Mouse (Mus musculus) hindbrain, embryonic 16.5 days (tissue): ENCODE measurements around the gene Apc2. TPM values are rescaled to one million over a fixed set of nuclear protein-coding genes. Genes with fewer than 3 reads are reported as not detected.

Source experiments
- ATAC-seq: fragments of 200-750 bp; cut with Nextera tagmentation; 2 replicates; pipeline ENCODE4 v1.8.0; 2017; ENCODE audit warnings: moderate TSS enrichment, moderate library complexity
- H3K27ac ChIP-seq: fragments of 300-500 bp; sonication (generic); 2 replicates; pipeline ENCODE4 v1.5.1; 2014; ENCODE audit warnings: low read depth, mild to moderate bottlenecking, control low read depth, low read length, moderate library complexity
- H3K27me3 ChIP-seq: fragments of 300-500 bp; sonication (generic); replicated peaks from 2 replicates; pipeline ENCODE4 v1.6.1; 2014; ENCODE audit warnings: low read length; ENCODE audit not compliant: control insufficient read depth, insufficient read depth
- H3K36me3 ChIP-seq: fragments of 300-500 bp; sonication (generic); 2 replicates; pipeline ENCODE4 v1.6.1; 2014; ENCODE audit warnings: mild to moderate bottlenecking, low read length, moderate library complexity, mixed read lengths; ENCODE audit not compliant: control insufficient read depth, insufficient read depth
- H3K4me1 ChIP-seq: fragments of 300-500 bp; sonication (generic); 2 replicates; pipeline ENCODE4 v1.6.1; 2014; ENCODE audit warnings: low read depth, low read length; ENCODE audit not compliant: control insufficient read depth, insufficient read depth
- H3K4me2 ChIP-seq: fragments of 300-500 bp; sonication (generic); 2 replicates; pipeline ENCODE4 v1.6.1; 2014; ENCODE audit warnings: mild to moderate bottlenecking, low read length, control low read depth, moderate library complexity
- H3K4me3 ChIP-seq: fragments of 300-500 bp; sonication (generic); 2 replicates; pipeline ENCODE4 v1.5.1; 2014; ENCODE audit warnings: mild to moderate bottlenecking, low read length, control low read depth, moderate library complexity
- H3K9ac ChIP-seq: fragments of 300-500 bp; sonication (generic); 2 replicates; pipeline ENCODE4 v1.6.1; 2014; ENCODE audit warnings: low read depth, mild to moderate bottlenecking, control low read depth, low read length, moderate library complexity
- H3K9me3 ChIP-seq: fragments of 300-500 bp; sonication (generic); 2 replicates; pipeline ENCODE4 v1.6.1; 2014; ENCODE audit warnings: mild to moderate bottlenecking, low read length, moderate library complexity; ENCODE audit not compliant: control insufficient read depth
- WGBS: fragments of 180-500 bp; shearing (Covaris S2); extraction: QIAGEN DNeasy Blood & Tissue Kit; methylation state at CpG from one replicate; pipeline ENCODE4 v1.1.7; 2014; 5-methylcytosine and 5-hydroxymethylcytosine counted together
- polyA plus RNA-seq: library from polyadenylated mRNA; unstranded; fragments of >200 nt; fragmentation: Nextera tagmentation; extraction: Ambion mirVana; gene quantifications from 2 replicates; pipeline ENCODE4 v1.2.1, GENCODE M21; 2015

Apc2 gene
- polyA plus RNA-seq, 1 experiment from 2014 or later: 139 TPM

GRCm38 (mm10) chr10:80261585-80261968 lies 34.2 kb upstream of the Apc2 start:
- ATAC-seq: peak; percentile 49
- Histone ChIP-seq H3K4me1 (peaks cover 30% of the 10 kb centered on the region), H3K9ac (peak overlapping the region; percentile 76), H3K9me3 (no peaks in the 10 kb centered on the region), H3K27ac (peak overlapping the region; percentile 85), H3K27me3 (no peaks in the 10 kb centered on the region), H3K4me3 (peak overlapping the region; percentile 47), H3K36me3 (peaks cover 12% of the 10 kb centered on the region), H3K4me2 (peak overlapping the region; percentile 91)
- WGBS: under 1% methylated on average over 14 of the region's 14 CpGs

DNA sequence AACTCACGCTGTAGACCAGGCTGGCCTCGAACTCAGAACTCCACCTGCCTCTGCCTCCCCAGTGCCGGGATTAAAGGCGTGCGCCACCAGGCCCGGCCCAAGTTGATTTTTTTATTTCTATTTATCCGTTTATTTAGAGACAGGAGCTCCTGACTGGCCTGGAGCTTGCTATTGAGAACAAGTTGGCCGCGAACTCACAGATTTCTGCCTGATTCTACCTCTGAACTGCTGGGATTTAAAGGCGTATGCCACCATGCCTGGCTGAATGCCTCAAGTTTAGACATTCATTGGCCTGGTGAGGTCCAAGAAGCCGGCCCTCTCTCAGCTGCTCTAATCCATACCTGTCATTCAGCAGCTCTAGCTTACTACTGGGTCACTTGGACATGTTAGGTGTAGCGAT lies 33.6 kb upstream of the Apc2 start:
- ATAC-seq: no peak
- 73% methylated on average over 12 of the region's 12 CpGs for WGBS
- Histone ChIP-seq H3K27me3 (no peaks in the 10 kb centered on the region), H3K4me3 (peak overlapping the region; percentile 47), H3K9me3 (no peaks in the 10 kb centered on the region), H3K27ac (0 out of 2 replicates have a peak overlapping the region, but pooled peaks have one; percentile 85), H3K9ac (no peak overlapping the region), H3K4me1 (peaks cover 36% of the 10 kb centered on the region), H3K4me2 (peak overlapping the region; percentile 91), H3K36me3 (peaks cover 9% of the 10 kb centered on the region)

GRCm38 (mm10) chr10:80262776-80263365 lies 32.9 kb upstream of the Apc2 start:
- Histone ChIP-seq H3K4me3 (no peak overlapping the region), H3K9ac (no peak overlapping the region), H3K36me3 (peaks cover 6% of the 10 kb centered on the region), H3K9me3 (no peaks in the 10 kb centered on the region), H3K4me2 (no peak overlapping the region), H3K27me3 (no peaks in the 10 kb centered on the region), H3K4me1 (peaks cover 43% of the 10 kb centered on the region), H3K27ac (no peak overlapping the region)
- WGBS: 93% methylated on average over 10 of the region's 10 CpGs
- ATAC-seq: no peak

- Histone ChIP-seq H3K4me1 (peaks cover 48% of the 10 kb centered on the region), H3K36me3 (no peaks in the 10 kb centered on the region), H3K27me3 (no peaks in the 10 kb centered on the region), H3K9me3 (no peaks in the 10 kb centered on the region), H3K4me3 (peak overlapping the region; percentile 89), H3K4me2 (peak overlapping the region; percentile 78), H3K27ac (peak overlapping the region; percentile 83), H3K9ac (peak overlapping the region; percentile 95)
- 2% methylated on average over 63 of the region's 81 CpGs for WGBS
- peak; percentile 76 for ATAC-seq
Observed at GRCm38 (mm10) chr10:80264341-80265148, 31.2 kb upstream of the Apc2 start.

- Histone ChIP-seq H3K9me3 (no peaks in the 10 kb centered on the region), H3K9ac (peak overlapping the region; percentile 95), H3K4me1 (peaks cover 46% of the 10 kb centered on the region), H3K4me3 (peak overlapping the region; percentile 89), H3K27me3 (no peaks in the 10 kb centered on the region), H3K36me3 (no peaks in the 10 kb centered on the region), H3K4me2 (peak overlapping the region; percentile 78), H3K27ac (peak overlapping the region; percentile 83)
- WGBS: under 1% methylated on average over 18 of the region's 18 CpGs
- no peak for ATAC-seq
Observed at GRCm38 (mm10) chr10:80265149-80265486, 30.7 kb upstream of the Apc2 start.

DNA sequence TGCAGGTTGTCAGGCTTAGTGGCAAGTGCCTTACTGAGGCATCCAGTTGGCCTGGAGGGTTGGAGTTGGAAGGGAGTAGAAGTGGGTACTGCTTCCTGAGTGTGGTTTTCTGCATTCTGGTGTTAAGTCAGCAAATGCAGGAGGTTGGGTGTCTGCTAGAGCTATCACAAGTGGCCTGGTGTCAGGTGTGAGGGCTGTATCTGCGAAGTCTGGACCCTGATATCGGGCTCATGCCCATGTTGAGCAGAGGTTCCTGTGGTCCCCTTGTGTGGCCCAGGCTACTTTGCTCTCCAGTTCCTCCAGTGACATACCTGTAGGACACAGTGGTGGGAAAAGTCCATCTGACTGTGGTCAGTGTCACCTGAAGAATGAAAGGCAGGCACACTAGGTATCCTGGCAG lies 25.7 kb upstream of the Apc2 start:
- Histone ChIP-seq H3K4me2 (no peak overlapping the region), H3K4me1 (peaks cover 55% of the 10 kb centered on the region), H3K9ac (peak overlapping the region; percentile 47), H3K27ac (no peak overlapping the region), H3K4me3 (no peak overlapping the region), H3K9me3 (no peaks in the 10 kb centered on the region), H3K36me3 (peaks cover 3% of the 10 kb centered on the region; the same call in 1 of the 2 replicates), H3K27me3 (no peaks in the 10 kb centered on the region)
- no peak for ATAC-seq
- whole genome bisulfite sequencing: 96% methylated on average over 2 of the region's 2 CpGs

DNA sequence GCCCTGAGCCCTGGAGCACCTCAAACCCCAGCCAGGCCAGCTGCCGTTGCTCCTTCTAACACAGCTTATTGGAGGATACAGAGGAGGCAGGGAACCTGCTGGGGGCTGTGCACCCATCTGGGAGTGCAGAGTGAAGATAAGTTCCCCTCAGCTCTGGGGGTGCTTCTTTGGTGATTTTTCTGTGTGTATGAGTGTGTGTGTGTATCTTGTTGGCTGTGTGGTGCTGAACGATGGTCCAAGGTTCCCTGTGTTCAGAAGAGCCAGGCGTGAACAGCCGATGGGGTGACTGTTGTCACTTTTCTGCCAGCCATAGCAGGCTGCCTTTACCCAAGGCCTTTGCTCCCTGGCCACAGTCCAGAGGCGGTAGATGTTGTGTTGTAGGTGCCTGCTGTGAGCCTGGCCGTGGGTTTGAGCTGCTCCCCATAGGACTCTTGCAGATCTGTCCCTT lies 25.0 kb upstream of the Apc2 start:
- H3K4me3 ChIP-seq: no peak overlapping the region
- 66% methylated on average over 6 of the region's 6 CpGs for WGBS
- no peak for ATAC-seq
- H3K27ac ChIP-seq: peak overlapping the region; percentile 12; the same call in 1 of the 2 replicates
- no peaks in the 10 kb centered on the region for H3K27me3 ChIP-seq
- peaks cover 52% of the 10 kb centered on the region for H3K4me1 ChIP-seq
- peaks cover 3% of the 10 kb centered on the region; the same call in 1 of the 2 replicates for H3K36me3 ChIP-seq
- no peaks in the 10 kb centered on the region for H3K9me3 ChIP-seq
- peak overlapping the region; percentile 47 for H3K9ac ChIP-seq
- H3K4me2 ChIP-seq: no peak overlapping the region

DNA sequence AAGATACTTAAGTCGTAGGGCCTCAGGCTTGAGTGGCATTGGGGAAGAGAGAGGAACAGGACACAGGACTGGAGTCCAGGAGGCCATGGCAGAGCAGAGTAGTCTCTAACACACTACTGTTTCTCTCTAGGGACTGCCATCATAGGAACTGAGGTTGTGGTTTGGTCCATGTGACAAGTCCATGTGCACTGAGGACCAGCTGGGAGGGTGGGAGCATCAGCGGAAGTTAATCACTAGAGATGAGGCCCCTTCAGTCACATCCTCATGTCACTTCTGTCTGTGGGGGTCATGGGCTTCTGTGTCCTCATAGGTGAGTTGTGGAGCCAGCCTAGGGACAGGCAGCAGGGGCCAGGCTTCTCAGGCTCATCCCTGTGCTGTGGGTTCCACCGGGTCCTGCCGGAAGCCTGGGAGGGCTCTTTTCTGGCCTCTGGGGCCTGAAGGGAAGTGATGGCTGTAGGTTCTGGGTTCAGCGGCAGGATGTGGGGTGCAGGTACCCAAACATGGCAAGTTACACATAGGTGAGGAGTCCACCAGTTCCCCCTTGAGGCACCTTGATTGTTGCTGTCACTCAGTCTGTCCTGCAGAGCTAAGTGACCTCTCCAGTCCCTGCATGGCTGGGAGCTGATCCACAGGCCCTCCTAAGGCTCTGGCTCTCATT lies 24.5 kb upstream of the Apc2 start:
- peak overlapping the region; percentile 15; the same call in 1 of the 2 replicates for H3K9ac ChIP-seq
- peaks cover 3% of the 10 kb centered on the region; the same call in 1 of the 2 replicates for H3K36me3 ChIP-seq
- no peak overlapping the region for H3K4me2 ChIP-seq
- 84% methylated on average over 5 of the region's 5 CpGs for WGBS
- no peak overlapping the region for H3K4me3 ChIP-seq
- H3K9me3 ChIP-seq: no peaks in the 10 kb centered on the region
- peaks cover 46% of the 10 kb centered on the region for H3K4me1 ChIP-seq
- no peak overlapping the region; the same call in 1 of the 2 replicates for H3K27ac ChIP-seq
- no peaks in the 10 kb centered on the region for H3K27me3 ChIP-seq
- no peak for ATAC-seq
